Mouse (Mus musculus): ENCODE measurements around the gene Krtap20-2.

DNA sequence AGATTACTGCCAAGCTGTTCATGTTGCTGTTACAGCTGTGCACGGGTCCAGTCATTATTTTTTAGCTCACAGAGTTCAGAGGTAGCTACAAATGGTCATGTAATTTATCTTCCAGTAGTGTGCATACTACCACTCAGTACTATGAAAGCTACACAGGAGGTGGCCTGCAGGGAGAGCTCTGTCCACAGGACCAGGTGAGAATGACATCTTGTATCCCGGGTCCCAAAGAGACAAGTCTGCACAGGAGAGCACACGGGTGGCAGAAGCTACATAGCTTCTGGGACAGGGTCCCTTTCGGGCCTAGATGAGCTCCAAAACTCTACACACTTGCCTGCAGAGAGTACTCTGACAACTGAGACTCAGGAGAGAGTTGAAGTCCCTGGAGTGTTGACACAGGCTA is 17.0 kb upstream of the Krtap20-2 start:
- TF ChIP-seq POLR2A (IDR thresholded peaks at IDR 0.05; ENCODE audit: borderline replicate concordance, control insufficient read depth, low read depth, low read length) (no peak), CTCF (IDR thresholded peaks at IDR 0.05; ENCODE audit: control insufficient read depth, insufficient read depth, low read length) (no peak)
